Mouse (Mus musculus) neural tube, embryonic 13.5 days (tissue): ENCODE results near the gene Slc4a1. TPM values are rescaled to one million over a fixed set of nuclear protein-coding genes. Genes with fewer than 3 reads are reported as not detected.
"Not testable (repeated sequence)": the region's sequence is repeated elsewhere in the genome, so short reads cannot be mapped to it uniquely, and the experiment has no call there.

Experiments
- ATAC-seq: fragments of 200-750 bp; cut with Nextera tagmentation; 2 replicates; pipeline ENCODE4 v1.8.0; 2017; ENCODE audit warnings: low read depth, mild to moderate bottlenecking, moderate TSS enrichment, moderate library complexity
- H3K27ac ChIP-seq: fragments of 300-500 bp; sonication (generic); replicated peaks from 2 replicates; pipeline ENCODE4 v1.5.1; 2015; ENCODE audit warnings: moderate library complexity, mild to moderate bottlenecking, inconsistent platforms
- H3K27me3 ChIP-seq: fragments of 300-500 bp; sonication (generic); 2 replicates; pipeline ENCODE4 v1.6.1; 2015; ENCODE audit warnings: mild to moderate bottlenecking, inconsistent platforms
- H3K36me3 ChIP-seq: fragments of 300-500 bp; sonication (generic); 2 replicates; pipeline ENCODE4 v1.6.1; 2015; ENCODE audit warnings: mild to moderate bottlenecking, inconsistent platforms
- H3K4me1 ChIP-seq: fragments of 300-500 bp; sonication (generic); replicated peaks from 2 replicates; pipeline ENCODE4 v1.6.1; 2015; ENCODE audit warnings: inconsistent platforms
- H3K4me2 ChIP-seq: fragments of 300-500 bp; sonication (generic); 2 replicates; pipeline ENCODE4 v1.6.1; 2015; ENCODE audit warnings: inconsistent platforms, mild to moderate bottlenecking, moderate library complexity
- H3K4me3 ChIP-seq: fragments of 300-500 bp; sonication (generic); 2 replicates; pipeline ENCODE4 v1.5.1; 2015; ENCODE audit warnings: mild to moderate bottlenecking, inconsistent platforms
- H3K9ac ChIP-seq: fragments of 300-500 bp; sonication (generic); 2 replicates; pipeline ENCODE4 v1.6.1; 2015; ENCODE audit warnings: moderate library complexity, mild to moderate bottlenecking, inconsistent platforms
- H3K9me3 ChIP-seq: fragments of 300-500 bp; sonication (generic); 2 replicates; pipeline ENCODE4 v1.6.1; 2016; ENCODE audit warnings: inconsistent platforms
- WGBS: fragments of 180-500 bp; shearing (Covaris S2); methylation state at CpG from one replicate; pipeline ENCODE4 v1.1.7; 2015; 5-methylcytosine and 5-hydroxymethylcytosine counted together
- polyA plus RNA-seq: library from polyadenylated mRNA; unstranded; fragments of >200 nt; fragmentation: Nextera tagmentation; extraction: Ambion mirVana; gene quantifications from 2 replicates; pipeline ENCODE4 v1.2.1, GENCODE M21; 2015

The Slc4a1 gene
- polyA plus RNA-seq, 1 experiment from 2014 or later: 4.2 TPM

GRCm38 (mm10) chr11:102396671-102397141, 30.7 kb upstream of the Slc4a1 start:
- H3K36me3 ChIP-seq: peaks cover 35% of the 10 kb centered on the region
- no peak for ATAC-seq
- peak overlapping the region; percentile 84 for H3K4me3 ChIP-seq
- H3K9me3 ChIP-seq: no peaks in the 10 kb centered on the region
- peak overlapping the region; percentile 98 for H3K27ac ChIP-seq
- 64% methylated on average over 7 of the region's 7 CpGs for WGBS
- peak overlapping the region; percentile 96 for H3K9ac ChIP-seq
- peaks cover 88% of the 10 kb centered on the region for H3K4me1 ChIP-seq
- H3K4me2 ChIP-seq: peak overlapping the region; percentile 99
- peaks cover 19% of the 10 kb centered on the region for H3K27me3 ChIP-seq

- Histone ChIP-seq H3K9ac (peak overlapping the region; percentile 96), H3K4me2 (peak overlapping the region; percentile 99), H3K4me3 (peak overlapping the region; percentile 84), H3K9me3 (no peaks in the 10 kb centered on the region), H3K27me3 (peaks cover 19% of the 10 kb centered on the region), H3K27ac (peak overlapping the region; percentile 98), H3K36me3 (peaks cover 31% of the 10 kb centered on the region), H3K4me1 (peaks cover 84% of the 10 kb centered on the region)
- no peak for ATAC-seq
- WGBS: 51% methylated on average over 6 of the region's 6 CpGs
Observed at GRCm38 (mm10) chr11:102396263-102396662, 30.3 kb upstream of the Slc4a1 start.

GRCm38 (mm10) chr11:102395250-102395649, 29.2 kb upstream of the Slc4a1 start:
- H3K4me3 ChIP-seq: peak overlapping the region; percentile 84
- H3K36me3 ChIP-seq: peaks cover 21% of the 10 kb centered on the region
- ATAC-seq: peak; percentile 20; the same call in 1 of the 2 replicates
- no peaks in the 10 kb centered on the region for H3K9me3 ChIP-seq
- peak overlapping the region; percentile 98 for H3K27ac ChIP-seq
- H3K9ac ChIP-seq: peak overlapping the region; percentile 96
- H3K4me2 ChIP-seq: peak overlapping the region; percentile 99
- peaks cover 74% of the 10 kb centered on the region for H3K4me1 ChIP-seq
- WGBS: 1% methylated on average over 5 of the region's 5 CpGs
- peaks cover 12% of the 10 kb centered on the region for H3K27me3 ChIP-seq

- Histone ChIP-seq H3K27me3 (peaks cover 9% of the 10 kb centered on the region), H3K9ac (peak overlapping the region; percentile 96), H3K9me3 (no peaks in the 10 kb centered on the region), H3K36me3 (peaks cover 14% of the 10 kb centered on the region), H3K4me2 (peak overlapping the region; percentile 99), H3K4me1 (peaks cover 68% of the 10 kb centered on the region), H3K27ac (peak overlapping the region; percentile 98), H3K4me3 (peak overlapping the region; percentile 84)
- ATAC-seq: no peak
- 60% methylated on average over 9 of the region's 9 CpGs for WGBS
Observed at GRCm38 (mm10) chr11:102394421-102395124, 28.6 kb upstream of the Slc4a1 start.

DNA sequence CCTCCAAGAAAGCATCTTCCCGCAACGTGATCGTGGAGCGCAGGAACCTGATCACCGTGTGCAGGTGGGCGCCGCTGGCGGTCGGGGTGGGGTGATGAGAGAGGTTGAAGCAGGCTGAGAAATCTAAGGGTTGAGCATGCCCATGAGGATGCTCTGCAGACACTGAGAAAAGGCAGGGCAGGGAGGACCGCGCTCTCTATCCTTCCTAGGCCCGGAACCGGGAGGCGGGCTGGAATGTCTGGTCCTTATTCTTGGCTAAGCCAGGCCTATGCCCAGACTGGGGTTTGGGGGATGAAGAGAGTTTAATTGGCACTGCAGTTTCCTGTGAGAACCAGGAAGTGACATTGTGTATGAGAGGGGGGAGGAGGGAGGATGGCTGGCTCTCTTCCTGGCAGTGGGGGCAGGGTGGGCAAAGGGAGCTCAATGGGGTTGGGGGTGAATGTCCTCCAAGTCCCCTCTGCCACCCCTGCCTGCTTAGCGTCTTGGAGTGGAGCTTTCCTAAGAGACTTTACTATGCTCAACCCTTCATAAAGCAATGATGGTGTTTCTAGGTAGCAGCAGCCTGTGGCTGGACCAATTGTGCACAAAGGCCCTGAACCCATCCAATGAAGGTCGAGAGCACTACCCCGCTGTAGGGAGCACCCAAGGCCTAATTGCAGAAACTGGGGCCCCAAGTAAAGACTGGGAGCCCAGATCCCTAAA, 27.9 kb upstream of the Slc4a1 start:
- Histone ChIP-seq H3K4me3 (peak overlapping the region; percentile 84), H3K9me3 (no peaks in the 10 kb centered on the region), H3K9ac (peak overlapping the region; percentile 96), H3K27me3 (peaks cover 2% of the 10 kb centered on the region; the same call in 1 of the 2 replicates), H3K27ac (peak overlapping the region; percentile 98), H3K4me1 (peaks cover 61% of the 10 kb centered on the region), H3K36me3 (peaks cover 7% of the 10 kb centered on the region; the same call in 1 of the 2 replicates), H3K4me2 (peak overlapping the region; percentile 99)
- WGBS: 5% methylated on average over 17 of the region's 17 CpGs
- peak; percentile 64 for ATAC-seq

DNA sequence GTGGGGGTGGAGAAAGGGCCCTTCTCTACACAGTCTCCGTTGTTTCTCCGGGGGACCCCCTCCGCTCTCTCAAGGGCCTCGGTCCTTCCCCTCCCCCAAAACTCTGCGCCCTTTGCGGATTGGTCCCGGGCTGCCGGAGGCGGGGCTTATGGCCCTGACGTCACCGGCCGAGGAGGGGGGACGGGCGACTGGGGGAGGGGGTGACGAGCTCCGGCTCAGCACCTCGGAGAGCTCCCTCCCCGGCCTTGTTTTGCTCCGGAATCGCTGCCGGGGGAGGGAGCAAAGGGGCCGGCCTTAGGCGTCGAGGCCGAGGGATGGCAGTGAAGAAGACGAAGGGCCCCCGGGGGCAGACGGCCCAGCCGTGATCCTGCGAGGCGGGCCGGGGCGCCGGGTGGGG, 27.2 kb upstream of the Slc4a1 start, which contains the start of gene Rundc3a:
TSS of gene Rundc3a (plus strand) at position 166 of the 397 bp plus-strand sequence.
- H3K4me2 ChIP-seq: peak within 1 kb of the TSS; percentile 99
- ATAC-seq: peak; percentile 91
- peaks cover 54% of the 10 kb centered on the region for H3K4me1 ChIP-seq

DNA sequence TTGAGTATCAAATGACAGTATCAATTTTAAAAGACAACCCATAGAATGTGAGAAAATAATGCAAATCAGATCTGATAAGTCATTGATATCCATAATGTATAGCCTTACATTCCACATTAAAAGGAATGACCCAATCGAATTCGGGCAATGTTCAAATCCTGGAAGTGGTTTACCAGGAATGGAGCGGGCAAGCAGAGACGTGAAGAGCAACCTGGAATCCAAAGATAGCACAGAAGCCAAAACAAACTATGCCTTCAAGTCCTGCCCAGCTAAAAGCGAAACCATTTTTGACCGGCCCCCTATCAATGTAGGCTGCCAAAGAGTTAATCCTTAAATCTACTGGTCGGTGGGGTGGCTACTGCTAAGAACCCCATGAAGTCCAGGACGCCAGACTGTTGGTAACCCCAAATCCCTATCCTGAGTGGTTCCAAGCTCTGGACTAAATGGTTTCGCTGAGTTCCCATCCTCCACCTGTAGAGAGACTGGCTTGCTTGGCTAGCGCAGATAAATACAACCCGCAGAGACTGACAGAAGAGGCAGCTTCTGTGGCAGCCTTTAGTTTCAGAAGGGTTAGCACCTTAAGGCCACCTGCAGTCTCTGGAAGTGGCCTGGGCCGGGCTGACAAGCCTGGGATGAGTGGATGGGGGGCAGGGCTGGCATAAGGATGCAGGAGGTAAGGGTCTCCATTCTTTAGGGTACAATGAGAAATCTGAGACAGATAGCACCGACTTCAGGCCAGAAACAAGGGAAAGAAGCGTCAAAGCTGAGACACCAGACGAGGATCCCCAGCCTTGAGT, 26.6 kb upstream of the Slc4a1 start:
- peak; percentile 40 for ATAC-seq
- Histone ChIP-seq H3K4me3 (peak overlapping the region; percentile 84), H3K36me3 (no peaks in the 10 kb centered on the region), H3K9me3 (no peaks in the 10 kb centered on the region), H3K4me1 (peaks cover 48% of the 10 kb centered on the region), H3K27me3 (no peaks in the 10 kb centered on the region), H3K9ac (peak overlapping the region; percentile 68), H3K4me2 (peak overlapping the region; percentile 99), H3K27ac (peak overlapping the region; percentile 98)
- WGBS: 24% methylated on average over 15 of the region's 15 CpGs

More for the DNA sequence above, 27.2 kb upstream of the Slc4a1 start, which contains the start of gene Rundc3a:
- H3K9me3 ChIP-seq: no peaks in the 10 kb centered on the region
- peak within 1 kb of the TSS; percentile 84 for H3K4me3 ChIP-seq
- H3K27ac ChIP-seq: peak within 1 kb of the TSS; percentile 98
- no peaks in the 10 kb centered on the region; the same call in 1 of the 2 replicates for H3K27me3 ChIP-seq
- WGBS: 0% methylated on average over 33 of the region's 34 CpGs
- H3K9ac ChIP-seq: peak within 1 kb of the TSS; percentile 96
- peaks cover 3% of the 10 kb centered on the region; the same call in 1 of the 2 replicates for H3K36me3 ChIP-seq

DNA sequence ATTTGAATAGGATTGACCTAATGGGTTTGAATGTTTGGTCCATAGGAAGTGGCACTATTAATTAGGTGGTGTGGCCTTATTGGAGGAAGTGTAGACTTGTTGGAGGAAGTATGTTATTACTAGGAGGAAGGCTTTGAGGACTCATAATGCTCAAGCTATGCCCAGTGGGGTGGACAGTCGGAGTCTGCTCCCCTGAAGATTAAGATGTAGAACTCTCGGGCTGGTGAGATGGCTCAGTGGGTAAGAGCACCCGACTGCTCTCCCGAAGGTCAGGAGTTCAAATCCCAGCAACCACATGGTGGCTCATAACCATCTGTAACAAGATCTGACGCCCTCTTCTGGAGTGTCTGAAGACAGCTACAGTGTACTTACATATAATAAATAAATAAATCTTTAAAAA, 23.4 kb upstream of the Slc4a1 start:
- not testable (repeated sequence) for H3K9me3 ChIP-seq, H3K27ac ChIP-seq, H3K4me2 ChIP-seq, H3K4me3 ChIP-seq, H3K27me3 ChIP-seq, H3K36me3 ChIP-seq, H3K9ac ChIP-seq, ATAC-seq
- H3K4me1 ChIP-seq: peaks cover 16% of the 10 kb centered on the region
- WGBS: 91% methylated on average over 4 of the region's 5 CpGs

DNA sequence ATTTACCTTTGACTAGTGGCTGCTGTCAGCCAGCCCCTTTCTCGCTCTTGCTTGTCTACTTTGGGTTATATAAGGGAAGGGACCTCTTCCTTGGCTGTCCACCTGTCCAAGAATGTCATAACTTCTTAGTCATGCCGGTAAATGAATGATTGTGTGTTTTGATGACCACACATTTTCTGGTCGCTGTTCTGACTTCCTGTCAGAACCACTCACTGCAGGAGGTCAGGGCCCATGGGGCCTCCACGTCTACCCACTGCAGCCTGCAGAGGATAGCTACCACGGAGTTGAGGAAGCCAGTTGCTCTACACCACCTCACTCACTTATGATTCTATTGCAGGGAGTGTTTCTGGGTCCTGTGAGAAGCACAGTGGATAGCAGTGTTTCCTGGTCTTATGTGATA, 20.1 kb upstream of the Slc4a1 start:
- Histone ChIP-seq H3K9ac (no peak overlapping the region), H3K9me3 (no peaks in the 10 kb centered on the region), H3K36me3 (no peaks in the 10 kb centered on the region), H3K27me3 (no peaks in the 10 kb centered on the region), H3K4me2 (no peak overlapping the region), H3K27ac (no peak overlapping the region), H3K4me3 (no peak overlapping the region), H3K4me1 (peaks cover 6% of the 10 kb centered on the region; the same call in 1 of the 2 replicates)
- no peak for ATAC-seq
- WGBS: 61% methylated on average over 5 of the region's 5 CpGs

DNA sequence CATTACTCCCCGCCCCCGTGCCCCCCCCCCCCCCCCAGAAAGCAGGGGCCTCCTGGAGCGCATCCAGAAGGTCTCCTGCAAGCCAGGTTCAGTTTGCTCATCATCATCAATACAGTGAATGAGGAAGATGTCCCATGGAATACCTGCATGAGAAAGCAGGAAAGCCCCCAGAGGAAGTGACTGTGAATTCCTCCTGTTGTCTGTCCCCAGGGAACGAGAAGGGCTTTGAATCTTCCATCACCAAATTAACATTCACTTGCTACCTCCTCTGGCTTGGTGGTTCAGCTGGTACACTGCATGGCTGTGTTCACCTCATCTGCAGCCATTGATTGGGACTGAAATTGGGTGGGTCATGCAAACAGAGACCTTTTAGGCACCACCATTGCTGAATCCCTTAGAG, 19.1 kb upstream of the Slc4a1 start:
- no peaks in the 10 kb centered on the region for H3K27me3 ChIP-seq
- H3K4me3 ChIP-seq: no peak overlapping the region
- no peaks in the 10 kb centered on the region for H3K36me3 ChIP-seq
- H3K27ac ChIP-seq: no peak overlapping the region
- no peak for ATAC-seq
- no peaks in the 10 kb centered on the region for H3K9me3 ChIP-seq
- H3K4me1 ChIP-seq: peaks cover 7% of the 10 kb centered on the region; the same call in 1 of the 2 replicates
- 63% methylated on average over 4 of the region's 4 CpGs for WGBS
- no peak overlapping the region for H3K4me2 ChIP-seq
- H3K9ac ChIP-seq: no peak overlapping the region

GRCm38 (mm10) chr11:102384418-102384817, 18.4 kb upstream of the Slc4a1 start:
- Histone ChIP-seq H3K9me3 (no peaks in the 10 kb centered on the region), H3K9ac (no peak overlapping the region), H3K4me2 (no peak overlapping the region), H3K27me3 (no peaks in the 10 kb centered on the region), H3K27ac (no peak overlapping the region), H3K36me3 (no peaks in the 10 kb centered on the region), H3K4me3 (no peak overlapping the region), H3K4me1 (peaks cover 7% of the 10 kb centered on the region; the same call in 1 of the 2 replicates)
- ATAC-seq: no peak
- WGBS: 83% methylated on average over 2 of the region's 2 CpGs
